Mouse (Mus musculus) liver, embryonic 11.5 days (tissue): Measurements from ENCODE around the gene Galnt10. TPM values are rescaled to one million over a fixed set of nuclear protein-coding genes. Genes with fewer than 3 reads are reported as not detected.

Experiments used
- ATAC-seq: fragments of 200-750 bp; cut with Nextera tagmentation; replicated peaks from 2 replicates; pipeline ENCODE4 v1.8.0; 2017; ENCODE audit warnings: moderate number of reproducible peaks, mild to moderate bottlenecking, moderate TSS enrichment, moderate library complexity; ENCODE audit not compliant: low FRiP score
- DNase-seq: peaks from one replicate; pipeline ENCODE4 v3.0.0-alpha.2; 2017; ENCODE audit warnings: low spot score
- H3K27ac ChIP-seq: fragments of 300-500 bp; sonication (generic); 2 replicates; pipeline ENCODE4 v1.5.1; 2014; ENCODE audit warnings: mild to moderate bottlenecking, low read depth, low read length, control low read depth
- H3K27me3 ChIP-seq: fragments of 300-500 bp; sonication (generic); replicated peaks from 2 replicates; pipeline ENCODE4 v1.6.1; 2014; ENCODE audit warnings: low read length, mixed read lengths; ENCODE audit not compliant: control insufficient read depth, insufficient read depth
- H3K36me3 ChIP-seq: fragments of 300-500 bp; sonication (generic); 2 replicates; pipeline ENCODE4 v1.6.1; 2014; ENCODE audit warnings: mild to moderate bottlenecking, low read length, moderate library complexity, mixed read lengths; ENCODE audit not compliant: control insufficient read depth, insufficient read depth
- H3K4me1 ChIP-seq: fragments of 300-500 bp; sonication (generic); replicated peaks from 2 replicates; pipeline ENCODE4 v1.6.1; 2014; ENCODE audit warnings: low read length, mixed read lengths; ENCODE audit not compliant: control insufficient read depth, insufficient read depth
- H3K4me2 ChIP-seq: fragments of 300-500 bp; sonication (generic); 2 replicates; pipeline ENCODE4 v1.6.1; 2014; ENCODE audit warnings: mild to moderate bottlenecking, control low read depth, moderate library complexity
- H3K4me3 ChIP-seq: fragments of 300-500 bp; sonication (generic); 2 replicates; pipeline ENCODE4 v1.5.1; 2014; ENCODE audit warnings: low read depth, low read length, control low read depth
- H3K9ac ChIP-seq: fragments of 300-500 bp; sonication (generic); 2 replicates; pipeline ENCODE4 v1.6.1; 2014; ENCODE audit warnings: low read depth, low read length, control low read depth
- H3K9me3 ChIP-seq: fragments of 300-500 bp; sonication (generic); 2 replicates; pipeline ENCODE4 v1.6.1; 2016; ENCODE audit warnings: low read length, inconsistent platforms, mixed read lengths; ENCODE audit not compliant: control insufficient read depth
- WGBS: fragments of 180-500 bp; shearing (Covaris S2); extraction: QIAGEN DNeasy Blood & Tissue Kit; methylation state at CpG from one replicate; pipeline ENCODE4 v1.1.7; 2014; 5-methylcytosine and 5-hydroxymethylcytosine counted together
- polyA plus RNA-seq: library from polyadenylated mRNA; unstranded; fragments of >200 nt; fragmentation: Nextera tagmentation; extraction: Ambion mirVana; gene quantifications from 2 replicates; pipeline ENCODE4 v1.2.1, GENCODE M21; 2014

Gene Galnt10
- polyA plus RNA-seq, 1 experiment from 2014 or later = 17.5 TPM

DNA sequence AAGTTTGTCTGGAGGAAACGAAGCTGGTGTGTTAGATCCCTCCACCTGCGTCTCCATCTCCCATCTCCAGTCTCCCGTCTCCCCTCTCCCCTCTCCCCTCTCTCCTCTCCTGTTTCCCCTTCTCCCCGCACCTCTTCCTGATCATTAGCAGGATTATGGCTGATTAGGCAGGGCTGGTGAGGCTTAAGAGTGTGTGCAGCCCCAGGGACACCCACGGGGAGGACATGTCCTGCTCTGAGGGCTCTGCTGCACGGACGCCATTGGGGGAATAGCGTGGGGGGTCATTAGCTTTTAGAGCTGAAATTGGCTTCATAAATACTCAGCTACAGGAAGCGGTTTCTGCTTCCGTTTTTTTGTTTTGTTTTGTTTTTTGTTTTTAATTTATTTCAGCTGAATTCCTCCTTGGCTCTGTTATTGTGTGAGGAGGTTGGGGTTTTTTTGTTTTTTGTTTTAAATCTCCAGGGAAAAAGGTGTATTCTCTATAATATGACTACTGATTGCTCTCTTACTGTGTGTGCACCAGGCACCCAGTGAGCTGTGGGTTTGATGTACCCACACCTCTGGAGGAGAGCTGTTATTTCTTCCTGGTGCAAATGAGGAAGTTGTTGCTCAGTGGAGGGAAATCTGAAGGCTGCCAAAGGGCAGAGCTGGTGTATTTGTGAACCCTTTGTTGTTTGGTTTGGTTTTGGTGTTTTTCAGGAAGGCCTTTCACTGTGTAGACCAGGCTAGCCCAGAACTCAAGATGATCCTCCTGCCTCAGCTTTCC, 40.6 kb downstream of the Galnt10 start:
- WGBS = 57% methylated on average over 10 of the region's 10 CpGs
- Histone ChIP-seq H3K4me1 (peaks cover 60% of the 10 kb centered on the region), H3K27ac (no peak overlapping the region), H3K4me3 (no peak overlapping the region), H3K36me3 (no peaks in the 10 kb centered on the region), H3K27me3 (no peaks in the 10 kb centered on the region), H3K9ac (no peak overlapping the region), H3K9me3 (no peaks in the 10 kb centered on the region), H3K4me2 (no peak overlapping the region)
- DNase-seq (no peak), ATAC-seq (no peak)

DNA sequence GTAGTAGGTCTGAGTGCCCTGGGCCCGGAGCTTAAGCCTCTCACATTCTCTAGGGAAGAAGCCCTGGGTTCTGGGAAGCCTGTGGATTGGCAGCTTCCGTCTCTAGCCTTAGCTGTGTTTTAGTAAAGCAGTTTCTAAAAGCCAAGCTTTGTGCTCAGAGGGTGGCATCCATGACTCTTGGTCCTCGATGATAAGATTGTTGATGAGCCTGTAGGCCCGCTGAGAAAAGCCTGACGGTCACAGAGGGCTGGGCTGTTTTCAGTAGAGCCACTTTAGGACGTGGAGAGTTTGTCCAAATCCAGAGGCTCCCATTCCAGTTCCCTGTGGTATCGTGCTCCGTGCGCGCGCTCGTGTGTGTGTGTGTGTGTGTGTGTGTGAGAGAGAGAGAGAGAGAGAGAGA, 41.6 kb downstream of the Galnt10 start:
- 59% methylated on average over 12 of the region's 12 CpGs for WGBS
- ATAC-seq (no peak), DNase-seq (no peak)
- peak overlapping the region; percentile 32 for H3K4me2 ChIP-seq
- no peaks in the 10 kb centered on the region for H3K9me3 ChIP-seq
- no peaks in the 10 kb centered on the region for H3K27me3 ChIP-seq
- H3K4me3 ChIP-seq = no peak overlapping the region
- peaks cover 56% of the 10 kb centered on the region for H3K4me1 ChIP-seq
- no peak overlapping the region for H3K9ac ChIP-seq
- H3K27ac ChIP-seq = no peak overlapping the region
- H3K36me3 ChIP-seq = no peaks in the 10 kb centered on the region

DNA sequence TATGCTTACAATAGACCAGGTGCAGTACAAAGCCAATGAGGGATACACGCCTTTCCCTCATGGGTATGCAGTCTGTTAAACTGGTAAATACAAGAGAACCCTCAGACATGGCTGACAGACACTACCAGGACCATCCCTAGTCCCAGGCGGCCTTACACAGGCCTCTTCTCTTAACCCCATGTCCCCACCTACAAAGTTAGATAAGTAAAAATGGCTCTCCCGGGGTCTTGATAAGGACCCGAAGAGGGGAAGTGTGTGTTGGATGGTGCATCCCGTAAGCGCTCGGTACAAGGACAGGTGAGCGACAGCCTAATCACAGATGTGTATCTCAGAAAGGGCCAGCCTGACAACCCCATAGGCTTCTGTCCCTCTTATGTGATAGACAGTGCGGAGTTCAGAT, 42.0 kb downstream of the Galnt10 start:
- Histone ChIP-seq H3K4me3 (no peak overlapping the region), H3K9me3 (no peaks in the 10 kb centered on the region), H3K27me3 (no peaks in the 10 kb centered on the region), H3K9ac (no peak overlapping the region), H3K27ac (peak overlapping the region; percentile 35; the same call in 1 of the 2 replicates), H3K4me1 (peaks cover 58% of the 10 kb centered on the region), H3K4me2 (peak overlapping the region; percentile 32), H3K36me3 (no peaks in the 10 kb centered on the region)
- WGBS = 41% methylated on average over 9 of the region's 9 CpGs
- ATAC-seq (0 out of 2 replicates have a peak, but pooled peaks have one; percentile 35), DNase-seq (no peak)

DNA sequence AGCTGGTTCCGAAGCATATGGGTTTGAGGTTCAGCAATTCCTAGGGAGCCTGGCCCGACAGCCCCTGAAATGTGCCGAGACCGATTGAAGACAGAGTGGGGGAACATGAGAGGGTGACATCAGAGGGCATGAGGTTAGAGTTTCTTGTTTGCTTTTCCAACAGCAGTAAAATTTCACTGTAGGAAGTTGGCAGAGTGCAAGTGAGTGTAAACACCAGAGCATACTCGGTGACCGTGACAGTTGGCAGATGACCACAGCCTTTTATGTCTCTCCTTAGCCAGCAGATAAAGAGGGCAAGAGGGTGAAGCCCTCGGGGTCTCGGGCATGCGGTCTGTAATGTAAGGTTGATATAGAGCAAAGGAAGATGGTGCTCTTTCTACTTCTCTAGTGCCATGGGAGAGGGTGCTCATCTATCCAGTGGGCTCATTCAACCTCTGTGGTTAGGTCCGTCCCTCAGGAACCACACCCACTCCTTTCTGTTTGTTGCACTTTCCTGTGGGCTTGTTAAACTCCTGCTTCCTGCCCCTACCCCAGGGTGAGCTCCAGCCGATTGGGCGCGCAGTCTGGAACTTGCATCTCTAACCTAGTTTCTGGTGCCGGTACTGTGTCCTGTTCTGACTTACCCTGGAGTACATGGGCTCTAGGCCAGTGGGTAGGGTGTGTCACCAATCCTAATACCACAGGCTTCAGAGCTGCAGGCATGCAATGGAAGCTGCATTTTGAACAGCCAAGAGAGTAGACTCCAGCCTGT, 43.1 kb downstream of the Galnt10 start:
- Histone ChIP-seq H3K9ac (no peak overlapping the region), H3K27me3 (no peaks in the 10 kb centered on the region), H3K4me1 (peaks cover 51% of the 10 kb centered on the region), H3K9me3 (no peaks in the 10 kb centered on the region), H3K36me3 (no peaks in the 10 kb centered on the region), H3K27ac (peak overlapping the region; percentile 35), H3K4me2 (no peak overlapping the region), H3K4me3 (no peak overlapping the region)
- DNase-seq (no peak), ATAC-seq (0 out of 2 replicates have a peak, but pooled peaks have one; percentile 11)
- WGBS = 46% methylated on average over 14 of the region's 14 CpGs

DNA sequence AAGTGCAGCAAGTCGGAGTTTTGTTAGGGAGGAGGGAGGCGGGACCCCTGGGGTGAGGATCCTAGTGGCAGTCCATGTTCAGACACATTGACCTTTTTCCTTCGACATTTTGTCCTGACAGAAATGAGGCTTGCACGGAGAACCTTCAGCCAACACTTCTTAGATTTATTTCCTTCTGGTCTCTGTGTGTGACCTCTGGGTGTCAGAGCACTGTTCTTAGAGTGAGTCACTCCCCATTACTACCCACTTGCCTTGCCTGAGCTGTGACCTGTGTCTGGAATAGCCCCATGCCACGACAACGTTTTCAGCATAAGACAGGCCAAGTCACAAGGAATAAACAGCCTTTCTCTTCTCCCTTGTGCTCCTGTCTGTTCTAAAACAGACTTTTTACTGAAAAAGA, 44.6 kb downstream of the Galnt10 start:
- no peak for DNase-seq
- no peak for ATAC-seq
- Histone ChIP-seq H3K9me3 (no peaks in the 10 kb centered on the region), H3K36me3 (no peaks in the 10 kb centered on the region), H3K27me3 (no peaks in the 10 kb centered on the region), H3K9ac (no peak overlapping the region), H3K4me1 (peaks cover 44% of the 10 kb centered on the region), H3K27ac (no peak overlapping the region), H3K4me3 (no peak overlapping the region), H3K4me2 (no peak overlapping the region)
- 68% methylated on average over 6 of the region's 6 CpGs for WGBS

DNA sequence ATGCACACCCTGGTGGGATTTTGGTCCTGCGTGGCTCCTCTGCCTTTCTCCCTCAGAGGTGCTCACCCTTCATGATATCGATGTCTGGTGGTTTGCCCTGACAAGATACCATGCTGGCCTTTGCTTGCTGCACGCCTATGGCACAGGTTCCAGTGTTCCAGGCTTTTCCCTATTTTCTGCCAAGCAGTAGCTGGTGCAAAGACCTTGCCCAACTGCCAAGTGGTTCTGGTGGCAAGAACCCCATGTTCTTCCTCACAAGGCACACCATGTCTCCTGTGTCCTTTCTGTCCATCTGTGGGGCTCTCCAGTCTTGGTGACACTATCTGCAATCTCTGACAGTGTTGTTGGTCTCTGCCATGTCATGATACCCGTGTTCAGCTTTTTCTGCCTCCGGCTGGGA, 45.6 kb downstream of the Galnt10 start:
- ATAC-seq (no peak), DNase-seq (no peak)
- H3K4me2 ChIP-seq = no peak overlapping the region
- no peak overlapping the region for H3K9ac ChIP-seq
- H3K27ac ChIP-seq = no peak overlapping the region
- peaks cover 37% of the 10 kb centered on the region for H3K4me1 ChIP-seq
- H3K27me3 ChIP-seq = no peaks in the 10 kb centered on the region
- no peaks in the 10 kb centered on the region for H3K9me3 ChIP-seq
- H3K36me3 ChIP-seq = no peaks in the 10 kb centered on the region
- WGBS = 80% methylated on average over 5 of the region's 5 CpGs
- H3K4me3 ChIP-seq = no peak overlapping the region

DNA sequence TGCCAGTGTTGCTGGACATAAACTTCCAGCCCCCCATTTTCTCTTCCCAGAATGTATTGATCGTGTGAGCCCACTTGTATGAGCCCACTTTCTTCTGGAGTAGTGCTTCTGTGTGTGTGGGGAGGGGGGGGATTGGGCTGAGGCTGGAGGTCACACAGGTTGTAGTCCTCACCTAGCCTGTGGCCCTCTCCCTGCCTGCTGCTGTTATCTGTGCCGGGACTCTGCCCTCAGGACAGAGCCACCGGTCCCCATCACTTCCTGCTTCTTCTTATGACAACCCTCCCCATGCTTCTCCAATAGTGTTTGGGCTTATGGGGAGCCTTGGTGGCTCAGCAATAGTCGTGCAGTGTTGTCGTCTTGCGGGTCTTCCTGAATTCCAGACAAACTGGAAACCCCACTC, 46.7 kb downstream of the Galnt10 start:
- Histone ChIP-seq H3K4me2 (no peak overlapping the region), H3K4me1 (peaks cover 27% of the 10 kb centered on the region)
- 51% methylated on average over 6 of the region's 6 CpGs for whole genome bisulfite sequencing

DNA sequence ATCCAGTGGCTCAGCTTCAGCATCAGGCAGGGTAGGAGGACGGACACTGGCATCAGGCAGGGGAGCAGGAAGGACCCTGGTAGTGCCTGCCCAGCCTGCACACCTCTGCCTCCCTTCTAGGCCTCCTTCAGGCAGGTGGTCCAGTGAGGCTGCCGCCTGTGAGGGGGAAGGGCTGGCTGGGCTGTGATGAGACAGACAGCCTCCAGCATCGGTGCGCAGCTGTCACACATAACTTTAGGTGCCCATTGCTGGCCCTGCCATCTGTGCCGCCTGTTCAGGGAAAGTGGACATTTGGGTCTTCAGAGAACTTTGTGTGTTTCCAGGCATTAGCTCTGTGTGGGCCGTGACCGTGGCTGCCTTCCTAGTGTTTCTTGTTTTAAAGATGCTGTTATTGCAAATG, 47.5 kb downstream of the Galnt10 start:
- no peak overlapping the region for H3K9ac ChIP-seq
- H3K27ac ChIP-seq = no peak overlapping the region
- DNase-seq = no peak
- H3K4me3 ChIP-seq = no peak overlapping the region
- no peaks in the 10 kb centered on the region for H3K27me3 ChIP-seq
- no peaks in the 10 kb centered on the region for H3K9me3 ChIP-seq
- ATAC-seq = no peak
- WGBS = 90% methylated on average over 7 of the region's 7 CpGs
- no peak overlapping the region for H3K4me2 ChIP-seq
- H3K4me1 ChIP-seq = peaks cover 19% of the 10 kb centered on the region
- H3K36me3 ChIP-seq = no peaks in the 10 kb centered on the region

More for the DNA sequence above, 46.7 kb downstream of the Galnt10 start:
- Histone ChIP-seq H3K9ac (no peak overlapping the region), H3K4me3 (no peak overlapping the region), H3K27ac (no peak overlapping the region), H3K27me3 (no peaks in the 10 kb centered on the region), H3K9me3 (no peaks in the 10 kb centered on the region), H3K36me3 (no peaks in the 10 kb centered on the region)
- no peak for ATAC-seq
- DNase-seq = no peak
